In genomic region chr11:101465869-101466551, GRCm38 (mm10) we compare ENCODE assay signal across 8 mouse cellular contexts. TPM values are rescaled to one million over a fixed set of nuclear protein-coding genes. Genes with fewer than 3 reads are reported as not detected.
DNase-seq lines count a peak whose midpoint lies in the region; ATAC-seq lines count a peak whose summit lies in the region.

TSS of gene Vat1 (minus strand) at chr11:101466230.

- 1% methylated on average over 56 of the region's 60 CpGs for WGBS in intestine, embryonic 14.5 days
- WGBS in midbrain, embryonic 10.5 days: 1% methylated on average over 60 of the region's 60 CpGs

- H3K27ac ChIP-seq in intestine, embryonic 14.5 days (ENCODE audit: low read depth): peak within 1 kb of the TSS; percentile 84
- H3K27ac ChIP-seq in midbrain, embryonic 10.5 days (replicated peaks): peak within 1 kb of the TSS; percentile 82

- H3K27me3 ChIP-seq in intestine, embryonic 14.5 days (replicated peaks; ENCODE audit: control insufficient read depth, insufficient read depth, low read length): no peaks in the 10 kb centered on the region
- H3K27me3 ChIP-seq in midbrain, embryonic 10.5 days (ENCODE audit: low read depth, poor library complexity, severe bottlenecking): peaks cover 38% of the 10 kb centered on the region

- ATAC-seq in intestine, embryonic 14.5 days (replicated peaks; ENCODE audit: low FRiP score, low TSS enrichment, low read depth): peak; percentile 52

- peak within 1 kb of the TSS; percentile 94 for H3K4me2 ChIP-seq in intestine, embryonic 14.5 days (ENCODE audit: low read length)

- no peaks in the 10 kb centered on the region for H3K9me3 ChIP-seq in intestine, embryonic 14.5 days (ENCODE audit: control insufficient read depth, low read length)
- H3K9me3 ChIP-seq in midbrain, embryonic 10.5 days (replicated peaks): no peaks in the 10 kb centered on the region

- H3K4me3 ChIP-seq in intestine, embryonic 14.5 days (ENCODE audit: low read depth, low read length): peak within 1 kb of the TSS; percentile 72
- peak within 1 kb of the TSS; percentile 79 for H3K4me3 ChIP-seq in midbrain, embryonic 10.5 days

- H3K9ac ChIP-seq in intestine, embryonic 14.5 days (ENCODE audit: low read length): peak within 1 kb of the TSS; percentile 53

- intact Hi-C loops in gastrocnemius, postnatal 36 days (cut with DNase I): no loop called here
- intact Hi-C loops in left cerebral cortex, postnatal 4 days (cut with DNase I): loop anchor here (5.0 kb wide), 1 partner anchor 81 kb away; no protein-coding TSS in a partner anchor

- peaks cover 15% of the 10 kb centered on the region for H3K36me3 ChIP-seq in intestine, embryonic 14.5 days (ENCODE audit: control insufficient read depth, insufficient read depth, low read length)
- peaks cover 21% of the 10 kb centered on the region for H3K36me3 ChIP-seq in midbrain, embryonic 10.5 days

- peak; percentile 47 for DNase-seq in T-cell, adult 2 months (ENCODE audit: low spot score)
- peak; percentile 69 to 84 for DNase-seq in cerebellum, postnatal 25 days
- peak; percentile 65 to 66 for DNase-seq in gastrocnemius, postnatal 36 days
- DNase-seq in intestine, embryonic 14.5 days (ENCODE audit: low spot score): peak; percentile 84
- DNase-seq in left cerebral cortex, postnatal 4 days: peak; percentile 82
- peak; percentile 73 for DNase-seq in midbrain, embryonic 10.5 days (ENCODE audit: low spot score)
- peak; percentile 47 to 48 for DNase-seq in right cerebral cortex, postnatal 36 days (ENCODE audit: low spot score in 2 of 2)
- peak; percentile 70 to 77 for DNase-seq in urinary bladder, postnatal 4 days (ENCODE audit: low spot score in 2 of 2)

- peaks cover 27% of the 10 kb centered on the region for H3K4me1 ChIP-seq in intestine, embryonic 14.5 days (replicated peaks; ENCODE audit: control insufficient read depth, insufficient read depth, low read length)
- peaks cover 93% of the 10 kb centered on the region for H3K4me1 ChIP-seq in midbrain, embryonic 10.5 days

RNA-seq across cellular contexts. Expression of gene Vat1, which starts in this region (rescaled TPM):
- 10 to 100 TPM; 11.5 to 12.3 TPM for total RNA-seq in gastrocnemius, postnatal 36 days (2021)
- polyA plus RNA-seq in intestine, embryonic 14.5 days (2014; fragmentation: Nextera tagmentation; extraction: Ambion mirVana): 50.7 and 60.0 TPM in 2 replicates
- 100 to 1,000 TPM; 107 to 112 TPM for total RNA-seq in left cerebral cortex, postnatal 4 days (2021)
- 36.1 and 47.7 TPM in 2 replicates for polyA plus RNA-seq in midbrain, embryonic 10.5 days (2016; fragmentation: Nextera tagmentation; extraction: Ambion mirVana)

Comparison
In these comparisons a context has a peak if more than half of its experiments do, and no peak if none do; other contexts are left out.
1. Peak in every context shown above with its lines: DNase-seq, ATAC-seq, H3K4me3 ChIP-seq and H3K27ac ChIP-seq.
2. RNA of gene Vat1 (total RNA-seq): 107 to 112 TPM in left cerebral cortex, postnatal 4 days; 11.5 to 12.3 TPM in gastrocnemius, postnatal 36 days; every median in the first group is over 4 times any median in the second.